Mouse (Mus musculus) spleen, embryonic (tissue): ENCODE measurements around the gene Gm19402.

Source experiments
- CTCF ChIA-PET: fragments of 350-600 bp; sonication (Branson Sonifier 250); formaldehyde crosslinking; loops from one replicate; lab custom pipeline; 2022; lab: Charles Lee

Gm19402 gene

GRCm38 (mm10) chr10:77666342-77666741 is 24.2 kb downstream of the Gm19402 start:
- CTCF ChIA-PET, result interaction anchor here (0.7 kb wide), 1 partner anchor 15 kb away, joined by 3 read pairs; no protein-coding TSS in a partner anchor

GRCm38 (mm10) chr10:77663949-77664665 is 26.4 kb downstream of the Gm19402 start:
- CTCF ChIA-PET, result no interaction called here

- CTCF ChIA-PET, result no interaction called here
Measured at GRCm38 (mm10) chr10:77658286-77658994, 32.1 kb downstream of the Gm19402 start.

- CTCF ChIA-PET, result no interaction called here
Measured at GRCm38 (mm10) chr10:77652046-77652445, 38.5 kb downstream of the Gm19402 start.

GRCm38 (mm10) chr10:77647901-77648300 is 42.7 kb downstream of the Gm19402 start:
- CTCF ChIA-PET, result no interaction called here

GRCm38 (mm10) chr10:77647461-77647860 is 43.1 kb downstream of the Gm19402 start:
- CTCF ChIA-PET, result no interaction called here

GRCm38 (mm10) chr10:77645571-77645970 is 45.0 kb downstream of the Gm19402 start:
- CTCF ChIA-PET, result no interaction called here

GRCm38 (mm10) chr10:77643160-77643559 is 47.4 kb downstream of the Gm19402 start:
- CTCF ChIA-PET, result no interaction called here
